11 mouse cellular contexts compared by ENCODE assay signal in the genomic region with DNA sequence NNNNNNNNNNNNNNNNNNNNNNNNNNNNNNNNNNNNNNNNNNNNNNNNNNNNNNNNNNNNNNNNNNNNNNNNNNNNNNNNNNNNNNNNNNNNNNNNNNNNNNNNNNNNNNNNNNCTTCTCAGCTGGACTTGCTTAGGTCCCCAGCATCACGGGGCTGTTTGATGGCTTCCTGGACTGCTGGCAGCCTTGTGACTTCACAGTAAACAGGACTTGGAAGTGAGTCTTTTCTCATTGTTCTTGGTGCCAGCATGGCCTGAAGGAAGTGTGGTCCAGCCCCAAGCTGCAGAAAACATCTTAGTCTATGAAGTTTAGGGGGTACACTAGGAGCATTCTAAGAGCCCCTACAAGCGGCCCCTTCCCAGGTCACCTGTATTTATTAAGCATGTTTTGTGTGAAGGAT.
A peak's percentile ranks its signal among the peaks of the same experiment; 100 is the strongest.
DNase-seq lines count a peak whose midpoint lies in the region; ATAC-seq lines count a peak whose summit lies in the region.
"Had no signal": no experiment of that assay in that cellular context is flagged by ENCODE, and none has a peak within 500 bp of the region (broad histone marks: within the 10 kb centered on the region; RNA-seq: fewer than 3 reads in every experiment).

No protein-coding gene starts in this region.

- H3K4me2 ChIP-seq in forebrain, embryonic 12.5 days, result peak overlapping the region; percentile 49
- no peak overlapping the region for H3K4me2 ChIP-seq in forebrain, embryonic 16.5 days (ENCODE audit: low read length)
- H3K4me2 ChIP-seq in neural tube, embryonic 11.5 days (ENCODE audit: low read depth), result peak overlapping the region; percentile 25; the same call in 1 of the 2 replicates
- H3K4me2 ChIP-seq in limb, embryonic 12.5 days, result peak overlapping the region; percentile 52

- peaks cover 51% of the 10 kb centered on the region for H3K4me1 ChIP-seq in forebrain, embryonic 12.5 days
- peaks cover 16% of the 10 kb centered on the region for H3K4me1 ChIP-seq in forebrain, embryonic 16.5 days (replicated peaks; ENCODE audit: control insufficient read depth, insufficient read depth, low read length)
- H3K4me1 ChIP-seq in neural tube, embryonic 11.5 days (ENCODE audit: control insufficient read depth, insufficient read depth, low read length), result peaks cover 38% of the 10 kb centered on the region
- peaks cover 55% of the 10 kb centered on the region for H3K4me1 ChIP-seq in limb, embryonic 12.5 days (replicated peaks)

- H3K9me3 ChIP-seq in forebrain, embryonic 12.5 days, result no peaks in the 10 kb centered on the region
- H3K9me3 ChIP-seq in forebrain, embryonic 16.5 days (ENCODE audit: control insufficient read depth, low read length), result no peaks in the 10 kb centered on the region
- no peaks in the 10 kb centered on the region for H3K9me3 ChIP-seq in neural tube, embryonic 11.5 days (ENCODE audit: control insufficient read depth, low read length)
- H3K9me3 ChIP-seq in limb, embryonic 12.5 days, result no peaks in the 10 kb centered on the region
- H3K9me3 ChIP-seq: embryonic facial prominence, embryonic 15.5 days had no signal

- ATAC-seq in forebrain, embryonic 12.5 days (ENCODE audit: low FRiP score), result no peak
- ATAC-seq in forebrain, embryonic 16.5 days, result no peak
- ATAC-seq in neural tube, embryonic 11.5 days (ENCODE audit: insufficient read depth, low FRiP score, low TSS enrichment), result no peak; the same call in none of the 2 replicates
- no peak for ATAC-seq in limb, embryonic 12.5 days (ENCODE audit: insufficient number of reproducible peaks, insufficient read depth, low FRiP score, low TSS enrichment, low read depth)

- H3K4me3 ChIP-seq in forebrain, embryonic 12.5 days (replicated peaks), result no peak overlapping the region
- no peak overlapping the region for H3K4me3 ChIP-seq in forebrain, embryonic 16.5 days (replicated peaks; ENCODE audit: low read length)
- no peak overlapping the region for H3K4me3 ChIP-seq in neural tube, embryonic 11.5 days (ENCODE audit: low read depth, low read length)
- peak overlapping the region; percentile 21; the same call in 1 of the 2 replicates for H3K4me3 ChIP-seq in limb, embryonic 12.5 days (replicated peaks)
- H3K4me3 ChIP-seq: embryonic facial prominence, embryonic 15.5 days had no signal

- 41% methylated on average over 2 of the region's 2 CpGs for WGBS in forebrain, embryonic 12.5 days
- whole genome bisulfite sequencing in forebrain, embryonic 16.5 days, result 35% methylated on average over 2 of the region's 2 CpGs
- WGBS in neural tube, embryonic 11.5 days, result 17% methylated on average over 2 of the region's 2 CpGs
- WGBS in limb, embryonic 12.5 days, result 28% methylated on average over 2 of the region's 2 CpGs

- H3K27me3 ChIP-seq in forebrain, embryonic 12.5 days, result no peaks in the 10 kb centered on the region
- no peaks in the 10 kb centered on the region for H3K27me3 ChIP-seq in forebrain, embryonic 16.5 days (replicated peaks; ENCODE audit: control insufficient read depth, insufficient read depth, low read length)
- H3K27me3 ChIP-seq in neural tube, embryonic 11.5 days (ENCODE audit: control insufficient read depth, insufficient read depth, low read length), result no peaks in the 10 kb centered on the region
- H3K27me3 ChIP-seq in limb, embryonic 12.5 days, result no peaks in the 10 kb centered on the region
- H3K27me3 ChIP-seq: embryonic facial prominence, embryonic 15.5 days had no signal

- peak overlapping the region; percentile 38; the same call in 1 of the 2 replicates for H3K9ac ChIP-seq in forebrain, embryonic 12.5 days
- no peak overlapping the region for H3K9ac ChIP-seq in forebrain, embryonic 16.5 days (replicated peaks; ENCODE audit: low read depth, low read length)
- no peak overlapping the region for H3K9ac ChIP-seq in neural tube, embryonic 11.5 days (ENCODE audit: low read length)
- peak overlapping the region; percentile 37; the same call in 1 of the 2 replicates for H3K9ac ChIP-seq in limb, embryonic 12.5 days (replicated peaks)
- H3K9ac ChIP-seq: embryonic facial prominence, embryonic 15.5 days had no signal

- H3K36me3 ChIP-seq in forebrain, embryonic 12.5 days (replicated peaks), result no peaks in the 10 kb centered on the region
- no peaks in the 10 kb centered on the region for H3K36me3 ChIP-seq in forebrain, embryonic 16.5 days (ENCODE audit: control insufficient read depth, insufficient read depth)
- no peaks in the 10 kb centered on the region for H3K36me3 ChIP-seq in neural tube, embryonic 11.5 days (ENCODE audit: control insufficient read depth, insufficient read depth, low read length)
- H3K36me3 ChIP-seq in limb, embryonic 12.5 days, result no peaks in the 10 kb centered on the region
- H3K36me3 ChIP-seq: embryonic facial prominence, embryonic 15.5 days had no signal

- peak; percentile 45 for DNase-seq in neural tube, embryonic 11.5 days (ENCODE audit: low spot score)
- no peak for DNase-seq in neural tube, embryonic 10.5 days (ENCODE audit: extremely low spot score, low spot score)
- no peak for DNase-seq in adrenal gland, adult (ENCODE audit: inconsistent age in 2 of 2, low spot score in 1 of 2)
- no peak for DNase-seq in layer of hippocampus, adult 11-12 months (ENCODE audit: low spot score)
- DNase-seq in urinary bladder, postnatal 4 days (ENCODE audit: low spot score in 2 of 2), result no peak
- DNase-seq: gastrocnemius, postnatal 14 days; heart, postnatal 4 days had no signal

- peak overlapping the region; percentile 90 for H3K27ac ChIP-seq in forebrain, embryonic 12.5 days
- H3K27ac ChIP-seq in forebrain, embryonic 16.5 days (ENCODE audit: low read length), result no peak overlapping the region
- peak overlapping the region; percentile 95 for H3K27ac ChIP-seq in neural tube, embryonic 11.5 days (ENCODE audit: low read depth, low read length)
- peak overlapping the region; percentile 94 for H3K27ac ChIP-seq in limb, embryonic 12.5 days

Comparison
In these comparisons a context has a peak if more than half of its experiments do, and no peak if none do; other contexts are left out.
1. H3K9ac ChIP-seq: peak in forebrain, embryonic 12.5 days (single experiment) and limb, embryonic 12.5 days (single experiment); none in forebrain, embryonic 16.5 days (single experiment) and neural tube, embryonic 11.5 days (single experiment).